Mouse (Mus musculus) naive thymus-derived CD4-positive, alpha-beta T cell, adult 2 months (primary cell): ENCODE measurements at regions not wholly inside any gene's neighbourhood (a gene's known extent, or its start where the extent isn't known, plus 50 kb on each side); places are given as distances from the start of the nearest gene placed in this dataset.

Experiments
- DNase-seq: peaks from one replicate; pipeline ENCODE4 v3.0.0-alpha.2; 2011; ENCODE audit warnings: low read depth

DNA sequence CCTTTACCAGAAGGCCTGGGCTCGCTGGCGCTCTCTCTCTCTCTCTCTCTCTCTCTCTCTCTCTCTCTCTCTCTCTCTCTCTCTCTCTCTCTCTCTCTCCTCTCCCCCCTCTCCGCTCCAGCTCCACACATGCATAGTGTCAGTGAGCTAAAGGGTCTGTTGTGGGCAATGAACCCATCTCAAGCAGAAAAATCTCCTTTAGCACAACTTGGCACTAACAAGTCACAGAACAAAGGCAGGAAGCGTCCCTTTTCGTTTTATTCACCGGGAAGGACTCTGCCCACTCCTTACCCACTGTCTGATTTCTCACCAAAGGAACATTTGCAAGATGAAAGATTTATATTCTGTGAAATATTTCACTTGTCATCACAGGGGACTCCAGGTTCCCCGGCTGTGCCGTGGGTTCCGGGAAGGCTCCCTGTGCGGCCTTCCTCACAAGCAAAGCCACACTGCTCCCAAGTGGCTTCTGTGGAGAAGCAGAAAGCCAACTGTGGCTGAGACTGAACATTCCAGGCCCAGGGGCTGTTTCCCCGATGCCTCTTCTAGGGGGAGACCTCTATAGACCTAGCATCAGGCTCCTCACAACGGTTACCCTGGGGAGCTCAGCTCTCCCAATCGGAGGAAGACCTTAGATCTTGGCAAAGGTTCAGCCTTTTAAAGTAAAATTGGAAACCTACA lies 253.2 kb upstream of the Spred2 start:
- DNase-seq: no peak

- no peak for DNase-seq
Observed at GRCm38 (mm10) chr11:19673012-19673411, 251.2 kb upstream of the Spred2 start.

- DNase-seq: no peak
Observed at GRCm38 (mm10) chr11:19676514-19676913, 247.7 kb upstream of the Spred2 start.

GRCm38 (mm10) chr11:19679041-19679440 lies 245.1 kb upstream of the Spred2 start:
- no peak for DNase-seq

DNA sequence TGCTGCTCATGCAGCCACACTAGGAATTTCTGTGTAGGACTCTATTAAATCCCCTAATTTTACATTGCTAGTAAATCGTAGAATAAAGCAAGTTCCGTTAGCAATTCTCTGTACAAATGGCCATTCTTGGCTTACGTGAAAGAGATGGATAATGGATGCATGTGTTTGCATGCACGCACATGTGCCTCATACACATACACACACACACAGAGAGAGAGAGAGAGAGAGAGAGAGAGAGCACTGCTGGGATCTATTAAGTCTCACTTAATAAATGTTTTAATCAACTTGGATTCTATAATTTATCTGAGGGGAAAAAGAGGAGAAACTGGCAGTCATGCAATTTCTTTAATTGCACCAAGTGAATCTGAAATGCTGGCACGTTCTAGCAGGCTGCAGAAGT lies 244.5 kb upstream of the Spred2 start:
- DNase-seq: no peak

DNA sequence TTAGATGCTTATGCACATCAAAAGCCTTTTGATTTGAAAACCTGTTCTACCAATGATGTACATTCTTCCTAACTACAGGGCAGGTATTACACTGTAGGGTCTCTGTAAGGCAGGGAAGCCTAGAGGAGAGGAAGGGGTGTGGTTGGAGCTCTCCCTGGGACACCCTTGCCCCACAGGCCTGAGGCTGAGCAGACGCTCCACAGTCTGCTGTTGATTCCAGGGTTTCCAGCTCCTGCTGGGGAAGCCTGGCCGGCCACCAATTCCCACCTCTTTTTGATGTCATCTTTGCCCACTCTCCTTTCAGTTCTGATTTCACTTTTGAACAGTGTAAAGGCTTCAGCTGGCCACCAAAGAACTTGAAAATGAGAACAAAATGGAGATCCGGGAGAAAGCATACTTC lies 223.0 kb upstream of the Spred2 start:
- DNase-seq: no peak

DNA sequence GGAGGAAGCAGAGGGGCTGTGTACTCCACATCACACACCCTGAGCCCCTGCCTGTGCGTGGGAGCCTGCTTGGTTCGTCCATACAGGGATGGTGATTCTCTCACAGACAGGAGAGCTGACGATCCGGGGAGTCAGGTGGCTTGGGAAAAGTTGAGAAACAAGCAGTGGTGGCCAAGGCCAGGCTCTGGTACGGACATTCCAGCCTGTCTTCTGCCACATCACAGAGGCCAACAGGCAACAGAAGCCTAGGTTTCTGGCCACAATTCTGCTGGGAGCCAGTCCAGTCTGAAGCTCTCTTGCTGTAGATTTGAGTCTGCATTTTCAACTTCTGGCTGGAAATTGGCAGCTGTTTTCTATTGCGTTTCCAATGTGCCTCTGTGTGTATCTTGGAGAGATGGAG lies 215.4 kb upstream of the Spred2 start:
- DNase-seq: no peak

DNA sequence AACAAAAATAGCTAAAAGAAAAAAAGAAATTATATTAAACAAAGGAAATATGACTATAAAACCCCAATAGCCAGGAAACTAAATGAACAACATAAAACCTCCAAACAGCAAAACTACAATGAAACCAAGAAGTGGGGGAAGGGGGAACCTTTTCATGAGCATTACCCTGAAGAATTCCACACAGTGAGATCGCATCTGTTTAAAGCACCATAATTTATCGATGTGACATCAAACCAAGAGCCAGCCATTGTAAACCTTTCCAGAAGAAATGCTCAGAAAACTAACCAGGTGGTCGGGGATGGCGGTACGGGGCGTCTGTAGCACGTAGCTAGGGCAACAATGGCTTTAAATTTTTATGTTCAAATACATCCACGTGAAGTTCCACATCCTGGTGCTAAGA lies 214.8 kb upstream of the Spred2 start:
- no peak for DNase-seq

GRCm38 (mm10) chr11:19713091-19713490 lies 211.1 kb upstream of the Spred2 start:
- DNase-seq: no peak

DNA sequence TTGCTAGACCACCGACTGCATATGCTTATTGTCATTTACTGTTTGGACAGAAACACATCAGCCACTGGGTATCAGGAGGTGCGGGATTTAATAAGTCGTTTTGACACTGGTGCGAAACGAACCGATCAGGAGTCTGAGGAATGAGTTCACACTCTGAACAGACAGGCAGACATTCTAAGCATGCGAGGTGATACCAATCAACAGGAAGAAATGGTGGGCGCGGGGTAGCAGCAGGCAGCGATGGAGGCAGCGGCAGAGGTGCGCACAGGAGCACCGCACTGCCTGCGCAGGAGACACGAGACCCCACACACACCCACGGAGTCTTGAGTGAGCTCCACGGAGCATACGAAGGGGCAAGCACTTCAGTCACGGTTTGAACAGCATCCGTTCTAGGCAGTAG lies 210.6 kb upstream of the Spred2 start:
- DNase-seq: no peak

- no peak for DNase-seq
Observed at GRCm38 (mm10) chr11:19714211-19714610, 210.0 kb upstream of the Spred2 start.

DNA sequence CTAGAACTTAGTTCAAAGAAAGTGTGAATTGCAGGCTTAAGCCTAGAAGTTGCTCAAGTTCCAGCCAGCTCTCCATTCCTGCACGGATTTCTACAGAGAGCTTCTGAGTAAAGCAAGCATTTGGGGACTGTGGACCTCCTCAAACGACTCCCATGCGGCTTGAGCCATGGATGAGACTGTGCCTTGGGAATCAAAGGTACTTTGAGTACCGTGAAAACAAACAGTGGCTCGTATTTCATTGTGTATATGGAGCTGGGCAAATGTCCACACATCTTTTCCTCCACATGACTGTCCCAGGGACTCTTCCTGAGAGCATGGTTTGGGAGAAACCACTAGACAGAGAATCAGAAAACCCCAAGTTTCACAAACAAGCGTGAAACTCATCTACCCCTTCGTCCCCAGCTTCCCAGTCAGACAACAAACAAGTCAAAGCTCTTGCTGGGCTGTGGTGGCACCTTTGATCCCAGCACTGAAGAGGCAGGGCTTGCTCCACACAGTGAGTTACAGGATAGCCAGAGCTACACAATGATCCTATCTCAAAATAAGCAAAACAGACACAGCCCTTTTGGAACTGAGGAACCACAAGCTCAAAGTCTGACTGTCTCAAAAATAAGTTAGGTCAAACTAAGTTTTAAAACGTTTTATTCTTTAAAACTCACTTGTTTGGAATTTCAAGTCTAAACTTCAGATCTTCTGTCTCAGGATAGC lies 209.1 kb upstream of the Spred2 start:
- no peak for DNase-seq

DNA sequence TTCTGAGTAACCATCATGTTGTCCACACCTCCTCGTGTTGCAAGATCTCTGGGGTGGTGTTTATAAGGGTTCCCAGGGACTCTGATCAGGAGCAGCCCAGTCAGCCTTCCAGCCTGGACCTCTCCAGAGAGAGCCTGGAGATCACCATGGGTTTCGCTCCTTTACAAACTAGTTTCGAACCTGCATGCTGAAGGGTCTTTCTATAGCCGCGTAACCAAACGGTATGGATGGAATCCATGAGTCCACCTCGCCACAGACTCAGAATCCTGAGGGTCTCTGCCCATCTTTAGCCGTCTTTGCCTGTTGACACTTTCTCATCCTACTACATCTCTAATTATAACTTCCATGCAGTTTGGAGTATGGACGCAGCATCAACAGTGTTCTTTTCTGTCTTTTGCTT lies 206.0 kb upstream of the Spred2 start:
- no peak for DNase-seq

DNA sequence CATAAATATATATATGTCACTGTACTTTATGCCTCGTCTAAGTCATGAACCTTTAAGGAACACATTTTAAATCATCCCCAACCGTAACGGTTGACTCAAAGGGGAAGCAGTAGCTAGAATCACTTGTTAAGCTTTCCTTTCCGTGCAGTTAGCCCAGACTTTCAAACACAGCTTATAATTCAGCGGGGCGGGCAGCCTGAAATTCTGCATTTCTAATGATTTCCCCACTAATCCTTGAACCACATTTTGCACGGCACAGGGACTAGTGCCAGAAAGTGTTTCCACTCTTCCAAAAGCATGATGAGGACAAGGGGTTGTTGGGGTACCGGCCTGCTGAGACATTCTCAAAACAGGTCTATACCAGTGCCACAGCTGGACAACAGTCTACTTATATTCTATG lies 195.1 kb upstream of the Spred2 start:
- DNase-seq: no peak

GRCm38 (mm10) chr11:19730747-19731146 lies 193.4 kb upstream of the Spred2 start:
- DNase-seq: no peak

DNA sequence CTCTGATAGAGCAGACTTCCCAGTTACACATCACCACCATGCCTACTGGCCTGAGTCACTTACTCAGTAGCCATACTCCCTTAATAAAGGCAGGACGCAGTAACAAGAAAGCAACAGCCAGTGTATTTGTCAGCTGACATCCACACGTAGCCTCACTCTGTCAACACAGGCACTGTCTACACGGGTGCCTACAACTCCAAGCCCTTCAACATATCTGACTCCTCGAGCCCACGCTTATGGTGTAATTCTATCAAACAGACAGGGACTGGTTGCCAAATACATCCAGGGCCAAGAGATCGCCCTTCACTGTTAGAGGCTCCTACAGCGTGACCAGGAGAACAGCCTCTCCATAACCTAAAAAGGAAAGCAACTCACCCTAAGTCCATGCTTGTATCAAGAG lies 188.1 kb upstream of the Spred2 start:
- DNase-seq: no peak

DNA sequence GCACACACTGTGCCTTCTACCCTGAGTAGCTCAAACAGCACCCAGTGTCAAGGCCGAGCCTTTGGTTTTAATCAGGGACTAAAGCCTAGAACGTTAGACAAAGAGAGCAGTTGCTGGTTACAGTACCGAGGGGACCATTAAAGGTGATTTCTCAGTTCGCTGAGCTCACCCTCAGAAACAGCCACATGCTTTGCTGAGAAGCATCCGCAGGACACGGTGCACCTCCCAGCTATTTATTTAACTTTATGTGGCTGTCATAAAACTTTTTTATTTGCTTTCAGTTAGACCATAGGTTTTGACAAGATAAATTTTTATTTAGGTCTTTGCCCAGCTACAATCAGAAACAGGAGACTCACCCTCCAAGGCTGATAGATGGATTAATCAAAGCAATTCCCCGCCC lies 187.2 kb upstream of the Spred2 start:
- DNase-seq: no peak

DNA sequence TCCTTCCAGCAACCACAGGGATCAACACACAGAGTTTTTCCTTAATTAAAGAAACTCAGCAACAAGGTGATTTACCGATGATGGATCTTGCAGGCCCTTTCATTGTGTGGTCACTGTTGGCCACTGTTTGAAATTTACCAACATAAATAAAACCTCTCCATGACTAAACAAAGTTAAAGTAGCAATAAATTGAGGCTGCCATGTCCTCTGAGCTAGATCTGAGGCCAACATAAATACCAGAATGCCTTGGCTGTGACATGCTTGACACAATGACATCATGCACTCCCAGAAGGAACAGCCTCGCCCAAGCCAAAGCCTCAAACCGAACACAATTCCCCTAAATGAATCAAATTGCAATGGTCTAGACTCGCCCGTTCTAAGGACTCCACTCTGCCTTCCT lies 186.8 kb upstream of the Spred2 start:
- DNase-seq: no peak

- no peak for DNase-seq
Observed at GRCm38 (mm10) chr11:19737807-19738206, 186.4 kb upstream of the Spred2 start.

DNA sequence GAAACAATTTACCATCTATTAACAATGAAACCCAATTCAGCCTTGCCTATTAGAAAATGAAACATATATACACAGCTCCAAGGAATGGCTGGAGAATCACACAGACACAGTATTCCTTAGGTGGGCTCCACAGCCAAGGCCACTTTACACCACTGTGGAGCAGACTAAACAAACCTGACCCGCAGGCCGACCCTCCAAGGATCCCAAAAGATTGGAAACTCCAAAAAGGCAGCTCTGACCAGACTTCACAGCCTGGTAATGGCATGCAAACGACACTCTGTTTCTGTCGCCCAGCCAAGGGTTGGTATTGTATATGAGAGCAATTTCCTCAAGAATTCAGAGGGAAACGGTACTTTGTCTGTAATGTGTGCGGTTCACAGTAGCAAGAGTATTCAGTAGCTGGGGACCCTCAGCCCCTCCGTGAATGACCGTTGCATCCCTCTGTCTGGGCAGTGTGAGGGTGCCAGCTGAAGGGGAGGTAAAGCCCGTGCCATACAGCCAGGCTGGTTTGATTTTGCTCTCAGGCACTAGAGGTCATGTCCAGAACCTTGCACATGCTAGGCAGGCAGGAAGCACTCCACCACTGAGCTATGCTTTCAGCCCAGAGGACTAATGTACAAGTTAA lies 184.5 kb upstream of the Spred2 start:
- DNase-seq: no peak

- no peak for DNase-seq
Observed at GRCm38 (mm10) chr11:19740562-19740961, 183.6 kb upstream of the Spred2 start.

DNA sequence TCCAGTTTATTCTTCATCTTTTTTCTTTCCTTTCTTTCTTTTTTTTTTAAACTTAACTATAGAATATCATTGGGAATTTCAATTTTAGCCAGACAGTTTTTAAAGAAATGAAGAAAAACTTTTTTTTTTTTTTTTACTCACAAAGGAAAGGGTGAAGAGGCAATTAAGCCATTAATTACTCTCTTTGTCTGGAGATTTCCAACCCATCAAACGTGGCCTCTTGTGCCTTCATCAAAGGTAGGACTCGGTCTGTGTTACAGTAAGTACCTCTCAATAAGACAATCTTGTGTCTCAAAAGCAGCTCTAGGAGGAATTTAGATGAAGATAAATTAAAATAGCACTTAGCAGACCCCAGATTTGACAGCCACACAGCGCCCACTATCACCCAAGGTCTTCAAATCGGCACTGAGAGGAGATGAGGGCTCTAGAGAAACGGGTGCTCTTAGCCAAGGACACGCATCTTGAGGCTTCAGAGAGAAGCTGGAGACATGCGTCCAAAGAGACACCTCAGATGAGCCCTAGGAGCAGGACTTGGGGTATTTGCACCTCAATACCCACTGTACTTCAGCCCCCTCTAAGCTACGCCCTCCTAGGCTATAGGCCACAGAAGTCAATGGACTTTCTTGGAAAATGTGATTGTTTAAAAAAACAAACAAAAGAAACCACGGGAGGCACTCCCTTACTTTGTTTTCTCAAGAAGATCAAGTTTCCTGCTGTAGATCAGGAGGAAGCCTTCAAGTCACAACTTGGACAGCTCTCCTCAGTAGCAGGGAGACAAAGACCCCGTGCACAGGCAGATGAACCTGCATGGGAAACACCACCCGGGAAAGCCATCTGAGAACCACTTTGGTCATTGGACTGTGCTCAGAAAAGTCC lies 176.8 kb upstream of the Spred2 start:
- DNase-seq: no peak
